Mouse (Mus musculus) large intestine, adult 2 months (tissue): ENCODE data around the gene Def8. TPM values are rescaled to one million over a fixed set of nuclear protein-coding genes. Genes with fewer than 3 reads are reported as not detected.
A peak's percentile ranks its signal among the peaks of the same experiment; 100 is the strongest.
"Not testable (repeated sequence)": the region's sequence is repeated elsewhere in the genome, so short reads cannot be mapped to it uniquely, and the experiment has no call there.

Experiments
- DNase-seq: peaks from one replicate; pipeline ENCODE4 v3.0.0-alpha.2; 2012; ENCODE audit warnings: low read depth, low spot score
- WGBS: fragments of 180-500 bp; shearing (Covaris S2); methylation state at CpG from one replicate; pipeline ENCODE4 v1.1.7; 2018; 5-methylcytosine and 5-hydroxymethylcytosine counted together
- polyA plus RNA-seq: library from polyadenylated mRNA; depleted of rRNA; stranded (reverse); fragments of >200 nt; gene quantifications from 2 replicates; pipeline ENCODE4 v1.2.3, GENCODE M21; 2012

Gene Def8
- polyA plus RNA-seq, 1 experiment = 13.5 TPM

GRCm38 (mm10) chr8:123474549-123474948 lies 51.2 kb downstream of the Def8 start:
- WGBS = 67% methylated on average over 5 of the region's 5 CpGs
- DNase-seq = not testable (repeated sequence)

GRCm38 (mm10) chr8:123476911-123477736 lies 53.8 kb downstream of the Def8 start:
- WGBS = 7% methylated on average over 34 of the region's 34 CpGs

GRCm38 (mm10) chr8:123477737-123478258 lies 54.5 kb downstream of the Def8 start, which contains the start of gene Afg3l1:
Afg3l1 (plus strand) TSS chr8:123477903.
- peak; percentile 64 for DNase-seq
- under 1% methylated on average over 58 of the region's 58 CpGs for WGBS

More at GRCm38 (mm10) chr8:123476911-123477736, 53.8 kb downstream of the Def8 start:
- DNase-seq = no peak

- WGBS = 32% methylated on average over 16 of the region's 16 CpGs
These were observed 55.3 kb downstream of the Def8 start for GRCm38 (mm10) chr8:123478456-123479218.

GRCm38 (mm10) chr8:123482627-123483026 lies 59.3 kb downstream of the Def8 start:
- 94% methylated on average over 7 of the region's 7 CpGs for WGBS
- no peak for DNase-seq

More at GRCm38 (mm10) chr8:123478456-123479218, 55.3 kb downstream of the Def8 start:
- DNase-seq = no peak

GRCm38 (mm10) chr8:123491280-123492075 lies 68.2 kb downstream of the Def8 start:
- DNase-seq = no peak
- WGBS = 60% methylated on average over 15 of the region's 15 CpGs

- WGBS = 96% methylated on average over 9 of the region's 9 CpGs
- DNase-seq = no peak
These were observed 69.6 kb downstream of the Def8 start for GRCm38 (mm10) chr8:123492898-123493297.

GRCm38 (mm10) chr8:123497699-123498098 lies 74.4 kb downstream of the Def8 start:
- 83% methylated on average over 4 of the region's 4 CpGs for WGBS
- DNase-seq = no peak

GRCm38 (mm10) chr8:123498963-123499362 lies 75.6 kb downstream of the Def8 start:
- no peak for DNase-seq
- 88% methylated on average over 11 of the region's 11 CpGs for WGBS

- 95% methylated on average over 11 of the region's 11 CpGs for WGBS
- no peak for DNase-seq
These were observed 76.2 kb downstream of the Def8 start for GRCm38 (mm10) chr8:123499556-123499955.

- no peak for DNase-seq
- 87% methylated on average over 5 of the region's 5 CpGs for WGBS
These were observed 78.9 kb downstream of the Def8 start for GRCm38 (mm10) chr8:123502192-123502591.

- WGBS = 97% methylated on average over 6 of the region's 6 CpGs
- no peak for DNase-seq
These were observed 80.6 kb downstream of the Def8 start for GRCm38 (mm10) chr8:123503801-123504467.

GRCm38 (mm10) chr8:123504591-123505195 lies 81.4 kb downstream of the Def8 start:
- DNase-seq = no peak
- WGBS = 88% methylated on average over 9 of the region's 9 CpGs

- 87% methylated on average over 4 of the region's 4 CpGs for WGBS
These were observed 81.9 kb downstream of the Def8 start for GRCm38 (mm10) chr8:123505267-123505666.

GRCm38 (mm10) chr8:123505695-123506094 lies 82.4 kb downstream of the Def8 start:
- WGBS = 89% methylated on average over 9 of the region's 9 CpGs
- DNase-seq = no peak

More at GRCm38 (mm10) chr8:123505267-123505666, 81.9 kb downstream of the Def8 start:
- no peak for DNase-seq

GRCm38 (mm10) chr8:123507153-123507552 lies 83.8 kb downstream of the Def8 start:
- no peak for DNase-seq
- 95% methylated on average over 5 of the region's 5 CpGs for WGBS

GRCm38 (mm10) chr8:123510819-123511218 lies 87.5 kb downstream of the Def8 start:
- no peak for DNase-seq
- WGBS = 74% methylated on average over 5 of the region's 5 CpGs
